In genomic region chr11:60222469-60223236, GRCm38 (mm10) we compare ENCODE assay signal across 7 mouse cellular contexts. TPM values are rescaled to one million over a fixed set of nuclear protein-coding genes. Genes with fewer than 3 reads are reported as not detected.
DNase-seq lines count a peak whose midpoint lies in the region; ATAC-seq lines count a peak whose summit lies in the region.

TSS of gene Srebf1 (minus strand) at chr11:60222581.

- no peaks in the 10 kb centered on the region for H3K9me3 ChIP-seq in embryonic facial prominence, embryonic 10.5 days
- no peaks in the 10 kb centered on the region for H3K9me3 ChIP-seq in limb, embryonic 12.5 days
- H3K9me3 ChIP-seq in midbrain, embryonic 14.5 days (ENCODE audit: control insufficient read depth, low read length) = no peaks in the 10 kb centered on the region

- peak within 1 kb of the TSS; percentile 58 for H3K4me3 ChIP-seq in embryonic facial prominence, embryonic 10.5 days
- H3K4me3 ChIP-seq in limb, embryonic 12.5 days (replicated peaks) = peak within 1 kb of the TSS; percentile 42
- peak within 1 kb of the TSS; percentile 23 for H3K4me3 ChIP-seq in midbrain, embryonic 14.5 days (replicated peaks; ENCODE audit: low read depth, low read length)

- peaks cover 13% of the 10 kb centered on the region for H3K36me3 ChIP-seq in embryonic facial prominence, embryonic 10.5 days (replicated peaks)
- peaks cover 12% of the 10 kb centered on the region for H3K36me3 ChIP-seq in limb, embryonic 12.5 days
- H3K36me3 ChIP-seq in midbrain, embryonic 14.5 days (ENCODE audit: control insufficient read depth, insufficient read depth, low read length) = no peaks in the 10 kb centered on the region

- H3K4me1 ChIP-seq in embryonic facial prominence, embryonic 10.5 days = peaks cover 61% of the 10 kb centered on the region
- peaks cover 34% of the 10 kb centered on the region for H3K4me1 ChIP-seq in limb, embryonic 12.5 days (replicated peaks)
- peaks cover 10% of the 10 kb centered on the region for H3K4me1 ChIP-seq in midbrain, embryonic 14.5 days (ENCODE audit: control insufficient read depth, insufficient read depth, low read length)

- peak within 1 kb of the TSS; percentile 69 for H3K4me2 ChIP-seq in limb, embryonic 12.5 days
- H3K4me2 ChIP-seq in midbrain, embryonic 14.5 days (ENCODE audit: low read length) = peak within 1 kb of the TSS; percentile 56

- peak; percentile 73 for ATAC-seq in limb, embryonic 12.5 days (ENCODE audit: insufficient number of reproducible peaks, insufficient read depth, low FRiP score, low TSS enrichment, low read depth)
- ATAC-seq in midbrain, embryonic 14.5 days (ENCODE audit: low FRiP score, low TSS enrichment) = peak; percentile 65; the same call in 1 of the 2 replicates

- H3K27ac ChIP-seq in embryonic facial prominence, embryonic 10.5 days (replicated peaks) = peak within 1 kb of the TSS; percentile 75
- H3K27ac ChIP-seq in limb, embryonic 12.5 days = peak within 1 kb of the TSS; percentile 84
- H3K27ac ChIP-seq in midbrain, embryonic 14.5 days (replicated peaks; ENCODE audit: low read depth, low read length) = peak within 1 kb of the TSS; percentile 26

- DNase-seq in adrenal gland, postnatal 10 days = peak; percentile 89
- DNase-seq in embryonic facial prominence, embryonic 10.5 days (ENCODE audit: low spot score) = peak; percentile 91
- DNase-seq in heart, adult 11 months = peak; percentile 98
- peak; percentile 85 for DNase-seq in kidney, adult 18-20 months
- peak; percentile 78 for DNase-seq in midbrain, embryonic 14.5 days
- DNase-seq in spleen, adult 12 weeks (ENCODE audit: low spot score) = peak; percentile 71

- peaks cover 4% of the 10 kb centered on the region; the same call in 1 of the 2 replicates for H3K27me3 ChIP-seq in embryonic facial prominence, embryonic 10.5 days (replicated peaks; ENCODE audit: low read depth, poor library complexity, severe bottlenecking)
- H3K27me3 ChIP-seq in limb, embryonic 12.5 days = no peaks in the 10 kb centered on the region
- no peaks in the 10 kb centered on the region for H3K27me3 ChIP-seq in midbrain, embryonic 14.5 days (ENCODE audit: control insufficient read depth, insufficient read depth, low read length)

- 6% methylated on average over 46 of the region's 46 CpGs for WGBS in embryonic facial prominence, embryonic 10.5 days
- 7% methylated on average over 46 of the region's 46 CpGs for WGBS in limb, embryonic 12.5 days
- 5% methylated on average over 46 of the region's 46 CpGs for WGBS in midbrain, embryonic 14.5 days

- peak within 1 kb of the TSS; percentile 53 for H3K9ac ChIP-seq in limb, embryonic 12.5 days (replicated peaks)
- no peak within 1 kb of the TSS; the same call in 1 of the 2 replicates for H3K9ac ChIP-seq in midbrain, embryonic 14.5 days (replicated peaks; ENCODE audit: low read length)

RNA-seq across cellular contexts. Expression of gene Srebf1, which starts in this region (rescaled TPM):
- 100 to 1,000 TPM; 126 to 185 TPM for total RNA-seq in adrenal gland, postnatal 10 days (2021)
- 50.9 and 52.1 TPM in 2 replicates for polyA plus RNA-seq in embryonic facial prominence, embryonic 10.5 days (2016; fragmentation: Nextera tagmentation; extraction: Ambion mirVana)
- 54.1 and 61.2 TPM in 2 replicates for polyA plus RNA-seq in limb, embryonic 12.5 days (2016; fragmentation: Nextera tagmentation; extraction: Ambion mirVana)
- polyA plus RNA-seq in midbrain, embryonic 14.5 days (2014; fragmentation: Nextera tagmentation; extraction: Ambion mirVana) = 34.5 and 35.2 TPM in 2 replicates

Comparison
In these comparisons a context has a peak if more than half of its experiments do, and no peak if none do; other contexts are left out.
1. Peak in every context shown above with its lines: DNase-seq, ATAC-seq, H3K4me3 ChIP-seq and H3K27ac ChIP-seq.
2. H3K27ac ChIP-seq: peak in every context shown above with its lines; median percentile 84 in limb, embryonic 12.5 days; 75 in embryonic facial prominence, embryonic 10.5 days; 26 in midbrain, embryonic 14.5 days.